ENCODE assay signal across 12 mouse cellular contexts in the genomic region with DNA sequence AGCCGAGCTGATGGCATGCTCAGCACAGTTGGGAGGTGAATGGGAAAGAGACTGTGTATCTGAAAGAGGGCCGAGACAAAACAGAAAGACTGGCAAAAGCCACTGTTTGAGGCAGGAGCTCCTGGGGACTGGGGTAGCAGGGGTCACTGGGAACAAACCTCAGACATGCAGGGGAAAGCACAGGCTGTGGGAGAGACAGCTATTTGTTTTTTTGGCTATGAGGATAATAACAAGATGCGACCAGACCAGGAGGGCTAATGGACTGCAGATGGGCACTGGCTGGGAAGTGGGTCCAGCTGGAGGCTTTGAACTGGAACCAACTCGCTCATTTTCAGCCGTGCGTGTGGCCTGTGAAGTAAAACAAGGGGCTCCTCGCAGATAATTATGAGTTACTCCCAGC. TPM values are rescaled to one million over a fixed set of nuclear protein-coding genes. Genes with fewer than 3 reads are reported as not detected.
DNase-seq lines count a peak whose midpoint lies in the region; ATAC-seq and TF ChIP-seq lines count a peak whose summit lies in the region.
"Had no signal": no experiment of that assay in that cellular context is flagged by ENCODE, and none has a peak within 500 bp of the region (broad histone marks: within the 10 kb centered on the region; RNA-seq: fewer than 3 reads in every experiment).

No protein-coding gene starts in this region.

- H3K36me3 ChIP-seq in forebrain, embryonic 12.5 days (replicated peaks) = peaks cover 9% of the 10 kb centered on the region
- peaks cover 6% of the 10 kb centered on the region for H3K36me3 ChIP-seq in midbrain, embryonic 12.5 days

- H3K27ac ChIP-seq in cerebellum, adult 2 months (ENCODE audit: insufficient read depth, low read length) = no peak overlapping the region
- H3K27ac ChIP-seq in forebrain, embryonic 12.5 days = no peak overlapping the region
- H3K27ac ChIP-seq in midbrain, embryonic 12.5 days (replicated peaks) = peak overlapping the region; percentile 52
- H3K27ac ChIP-seq: liver, embryonic 15.5 days had no signal

- peak; percentile 21 for DNase-seq in MN1 (ENCODE audit: low spot score)
- DNase-seq in cerebellum, adult 2 months = peak; percentile 42 to 57
- DNase-seq in adrenal gland, adult (ENCODE audit: inconsistent age in 2 of 2, low spot score in 1 of 2) = no peak
- DNase-seq in adipocyte (ENCODE audit: low spot score) = no peak
- DNase-seq in ovary, adult 18-20 months (ENCODE audit: low spot score) = no peak
- DNase-seq: right cerebral cortex, postnatal 25 days had no signal

- no peak for TF ChIP-seq POLR2A in cerebellum, adult 2 months (IDR thresholded peaks at IDR 0.05; ENCODE audit: borderline replicate concordance, insufficient read depth, low read length)

- ATAC-seq in forebrain, embryonic 12.5 days (ENCODE audit: low FRiP score) = peak; percentile 34; the same call in 1 of the 2 replicates
- ATAC-seq in midbrain, embryonic 12.5 days (ENCODE audit: low FRiP score, low read depth) = no peak
- no peak for ATAC-seq in erythroid progenitor cell, adult 5-6 weeks (replicated peaks; ENCODE audit: low FRiP score, poor library complexity, severe bottlenecking)
- ATAC-seq: inflammation-experienced regulatory T-cells, adult 6 months had no signal

- H3K9ac ChIP-seq in forebrain, embryonic 12.5 days = no peak overlapping the region
- no peak overlapping the region for H3K9ac ChIP-seq in midbrain, embryonic 12.5 days (replicated peaks)
- H3K9ac ChIP-seq: liver, embryonic 15.5 days had no signal

- H3K27me3 ChIP-seq in cerebellum, adult 2 months (ENCODE audit: control insufficient read depth, insufficient read depth, low read length) = no peaks in the 10 kb centered on the region
- H3K27me3 ChIP-seq in forebrain, embryonic 12.5 days = no peaks in the 10 kb centered on the region
- no peaks in the 10 kb centered on the region for H3K27me3 ChIP-seq in midbrain, embryonic 12.5 days
- H3K27me3 ChIP-seq: liver, embryonic 15.5 days had no signal

- WGBS in cerebellum, adult 2 months = 2% methylated on average over 7 of the region's 7 CpGs
- 17% methylated on average over 7 of the region's 7 CpGs for WGBS in forebrain, embryonic 12.5 days
- 12% methylated on average over 7 of the region's 7 CpGs for WGBS in midbrain, embryonic 12.5 days

- no peaks in the 10 kb centered on the region for H3K9me3 ChIP-seq in forebrain, embryonic 12.5 days
- no peaks in the 10 kb centered on the region for H3K9me3 ChIP-seq in midbrain, embryonic 12.5 days
- H3K9me3 ChIP-seq: liver, embryonic 15.5 days had no signal

- H3K4me2 ChIP-seq in forebrain, embryonic 12.5 days = no peak overlapping the region
- 0 out of 2 replicates have a peak overlapping the region, but pooled peaks have one; percentile 0 for H3K4me2 ChIP-seq in midbrain, embryonic 12.5 days (replicated peaks)
- H3K4me2 ChIP-seq: liver, embryonic 15.5 days had no signal

- TF ChIP-seq CTCF in cerebellum, adult 2 months (IDR thresholded peaks at IDR 0.05; ENCODE audit: borderline replicate concordance, insufficient read depth, low read depth, low read length) = no peak

- peaks cover 3% of the 10 kb centered on the region for H3K4me1 ChIP-seq in cerebellum, adult 2 months (ENCODE audit: control insufficient read depth, insufficient read depth, low read length)
- peaks cover 16% of the 10 kb centered on the region for H3K4me1 ChIP-seq in forebrain, embryonic 12.5 days
- H3K4me1 ChIP-seq in midbrain, embryonic 12.5 days = peaks cover 12% of the 10 kb centered on the region; the same call in 1 of the 2 replicates
- H3K4me1 ChIP-seq: liver, embryonic 15.5 days had no signal

- H3K4me3 ChIP-seq in cerebellum, adult 2 months (replicated peaks; ENCODE audit: insufficient read depth, low read depth, low read length) = no peak overlapping the region
- H3K4me3 ChIP-seq in forebrain, embryonic 12.5 days (replicated peaks) = no peak overlapping the region
- H3K4me3 ChIP-seq in midbrain, embryonic 12.5 days = no peak overlapping the region
- H3K4me3 ChIP-seq: erythroblast, embryonic 14.5 days; liver, embryonic 15.5 days had no signal

RNA-seq across cellular contexts. Expression of gene Prtg, which starts 52.9 kb away (rescaled TPM):
- 0.46 and 0.57 TPM in 2 replicates for polyA plus RNA-seq in cerebellum, adult 2 months (2012; rRNA removed)
- polyA plus RNA-seq in forebrain, embryonic 12.5 days (2016; fragmentation: Nextera tagmentation; extraction: Ambion mirVana) = 1.7 and 2.7 TPM in 2 replicates
- polyA plus RNA-seq in midbrain, embryonic 12.5 days (2016; fragmentation: Nextera tagmentation; extraction: Ambion mirVana) = 2.3 and 2.6 TPM in 2 replicates
- not detected in 2 replicates for total RNA-seq in erythroid progenitor cell, adult 5-6 weeks (2015; ENCODE audit: low replicate concordance)
- total RNA-seq in erythroid progenitor cell, adult 5-6 weeks (2017; ENCODE audit: low replicate concordance) = not detected in 2 replicates
- polyA plus RNA-seq: erythroblast, embryonic 14.5 days had no signal

Comparison
In these comparisons a context has a peak if more than half of its experiments do, and no peak if none do; other contexts are left out.
1. DNase-seq: peak in MN1 (single experiment) and cerebellum, adult 2 months (2 of 2); none in adrenal gland, adult (0 of 2), adipocyte (single experiment) and ovary, adult 18-20 months (single experiment).